Mouse (Mus musculus): ENCODE results near the gene Fth1.

- TF ChIP-seq CTCF (IDR thresholded peaks at IDR 0.05; ENCODE audit: low read depth) (no peak), EP300 (IDR thresholded peaks at IDR 0.05; ENCODE audit: low read depth) (no peak)
These were observed 33.4 kb upstream of the Fth1 start for GRCm38 (mm10) chr19:9946986-9947385.

Data from heart, postnatal 0 days (tissue).